Mouse (Mus musculus) brain, adult 2 months (tissue): ENCODE measurements around the gene St3gal3.
A peak's percentile ranks its signal among the peaks of the same experiment; 100 is the strongest.

ENCODE experiments used
- DNase-seq: peaks from one replicate; pipeline ENCODE4 v3.0.0; 2011; ENCODE audit warnings: low read depth, low spot score

Gene St3gal3

DNA sequence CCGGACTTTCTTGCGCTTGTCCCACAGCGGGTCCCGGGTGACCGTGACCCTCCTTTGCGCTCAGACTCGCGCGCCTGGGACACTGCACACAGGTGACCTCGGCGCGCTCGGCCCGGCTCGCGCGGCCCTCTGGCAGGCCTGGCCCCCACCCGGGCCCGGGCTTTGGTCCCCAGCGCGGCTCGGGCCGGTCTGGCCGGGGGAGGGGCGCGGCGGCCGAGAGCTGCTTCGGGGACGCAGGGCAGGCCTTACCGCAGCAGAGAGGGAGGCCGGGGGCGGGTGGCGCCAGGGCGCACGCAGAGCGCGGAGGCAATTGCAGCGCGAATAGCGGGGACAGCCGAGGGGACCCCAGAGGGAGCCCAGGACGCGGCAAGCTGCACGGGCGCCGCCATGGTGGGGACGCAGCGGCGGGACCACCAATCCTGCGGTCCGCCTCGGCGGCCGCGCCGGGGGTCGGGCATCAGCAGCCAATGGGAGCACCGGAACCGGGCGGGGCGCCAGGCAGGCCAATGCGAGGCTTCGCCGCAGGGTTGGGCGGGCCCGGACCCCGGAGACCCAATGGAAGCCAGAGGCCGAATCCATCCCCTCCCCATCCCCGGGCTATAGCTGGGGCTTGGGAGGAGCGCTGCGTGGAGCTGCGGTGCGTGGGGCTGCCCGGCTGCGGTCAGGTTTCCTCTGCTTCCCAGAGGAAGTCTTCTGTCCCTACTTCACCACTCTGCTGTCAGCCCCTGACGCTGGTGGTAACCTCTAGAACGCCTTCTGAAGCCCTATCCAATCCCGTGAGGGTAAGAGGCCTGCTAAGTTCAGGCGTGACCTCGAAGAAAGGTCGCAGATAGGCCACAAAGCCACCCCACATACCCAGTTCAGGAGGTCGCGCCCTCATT lies at the start of gene St3gal3:
Gene St3gal3 (minus strand): TSS at position 430 of the 881 bp plus-strand sequence.
- peak; percentile 99 for DNase-seq

DNA sequence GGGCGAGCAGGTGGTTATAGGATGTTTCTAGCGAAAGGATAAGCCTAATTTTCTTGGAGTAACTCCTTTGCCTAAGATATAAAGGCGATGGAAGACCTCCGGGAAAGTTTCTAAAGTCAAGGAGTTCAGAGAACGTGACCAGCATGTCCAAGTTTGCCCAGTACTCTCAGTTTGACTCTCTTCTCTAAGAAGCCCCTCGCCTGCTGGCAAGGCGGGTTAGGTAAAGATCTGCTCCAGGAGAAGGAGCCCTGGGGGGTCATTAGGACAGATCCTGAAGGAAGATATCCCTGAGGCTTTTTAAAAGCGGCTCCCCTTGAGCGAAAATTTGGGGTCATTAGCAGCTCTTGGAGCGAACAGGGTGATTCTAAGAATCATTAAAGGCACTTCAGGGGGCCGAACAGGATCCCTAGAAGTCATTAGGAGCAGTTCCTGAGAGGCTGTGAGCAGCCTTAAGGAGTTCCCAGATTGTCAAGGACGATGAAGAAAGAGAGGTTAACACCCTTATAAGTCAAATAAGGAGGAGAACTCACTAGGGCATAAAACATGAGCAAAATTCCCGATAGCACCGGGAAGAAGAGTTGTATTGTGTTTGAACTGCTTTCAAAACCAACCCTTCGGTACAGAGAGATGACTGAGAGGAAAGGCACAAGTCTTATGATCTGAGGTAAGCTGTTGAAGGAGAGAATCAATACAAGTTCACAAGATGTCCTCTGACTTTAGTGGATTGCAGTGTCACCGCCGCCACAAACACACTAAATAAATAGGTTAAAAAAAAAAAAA lies 45.8 kb upstream of the St3gal3 start:
- no peak for DNase-seq

DNA sequence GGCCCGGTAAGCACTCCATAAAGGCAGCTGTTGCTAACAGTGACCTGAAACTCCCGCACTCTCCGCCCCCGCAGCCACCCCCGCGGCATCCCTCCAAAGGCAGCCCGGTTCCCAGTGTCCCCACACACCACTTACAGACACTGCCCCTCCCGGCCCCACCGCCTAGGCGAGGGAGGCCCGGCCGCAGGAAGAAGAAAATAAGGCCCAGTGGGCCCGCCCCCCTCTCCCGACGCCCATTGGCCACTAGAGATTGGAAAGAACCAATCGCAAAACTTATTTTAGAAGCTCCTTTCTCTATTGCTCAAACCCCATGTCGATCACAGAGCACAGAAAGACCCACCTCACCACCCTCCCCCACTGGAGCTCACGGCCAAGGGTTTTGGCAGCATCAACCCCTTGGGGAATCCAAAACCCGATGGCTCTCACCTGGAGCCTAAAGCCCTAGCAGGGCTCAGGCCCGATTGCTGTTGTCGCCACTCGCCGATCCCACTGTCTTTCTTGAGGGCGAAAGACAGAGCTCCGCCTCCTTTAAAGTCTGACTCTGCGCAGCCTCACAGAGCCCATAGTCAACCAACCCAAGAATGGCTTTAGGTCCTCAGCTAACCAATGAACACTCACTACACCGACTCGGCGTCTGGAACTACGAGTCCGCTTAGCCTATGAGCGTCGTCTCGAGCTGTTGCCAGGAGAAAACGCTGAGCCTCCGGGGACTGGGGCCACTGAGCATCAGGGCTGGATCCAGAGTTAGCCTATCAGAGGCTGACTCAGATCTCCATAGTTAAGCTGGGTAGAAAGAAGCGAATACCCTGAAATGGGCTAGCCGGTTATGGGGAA lies 45.0 kb upstream of the St3gal3 start, which contains the start of gene Kdm4a:
Gene Kdm4a (minus strand): TSS at position 577 of the 834 bp plus-strand sequence.
- peak; percentile 100 for DNase-seq

DNA sequence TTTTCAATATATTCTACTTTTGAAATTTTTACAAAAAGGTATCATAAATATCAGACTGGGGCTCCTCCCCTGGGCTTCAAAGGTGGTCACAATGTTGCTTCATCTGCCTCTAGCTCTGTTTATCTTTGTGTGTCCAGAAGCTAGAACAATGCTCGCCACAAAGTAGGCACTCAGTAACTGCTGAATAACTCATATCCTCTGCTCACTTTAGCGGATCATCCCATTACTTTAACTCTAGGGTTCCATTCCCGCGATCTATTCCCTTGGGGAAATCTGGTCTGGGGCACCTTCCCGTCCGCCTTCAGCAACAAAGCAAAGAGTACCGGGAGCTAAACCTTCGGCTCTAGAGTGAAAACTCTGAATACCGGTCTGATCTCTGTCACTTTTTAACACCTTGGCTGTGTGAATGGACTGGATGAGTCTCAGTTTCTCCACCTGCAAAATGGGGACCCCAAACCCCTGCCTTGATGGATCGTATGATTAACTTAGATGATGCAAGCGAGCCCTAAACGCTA lies 44.3 kb upstream of the St3gal3 start:
- no peak for DNase-seq

DNA sequence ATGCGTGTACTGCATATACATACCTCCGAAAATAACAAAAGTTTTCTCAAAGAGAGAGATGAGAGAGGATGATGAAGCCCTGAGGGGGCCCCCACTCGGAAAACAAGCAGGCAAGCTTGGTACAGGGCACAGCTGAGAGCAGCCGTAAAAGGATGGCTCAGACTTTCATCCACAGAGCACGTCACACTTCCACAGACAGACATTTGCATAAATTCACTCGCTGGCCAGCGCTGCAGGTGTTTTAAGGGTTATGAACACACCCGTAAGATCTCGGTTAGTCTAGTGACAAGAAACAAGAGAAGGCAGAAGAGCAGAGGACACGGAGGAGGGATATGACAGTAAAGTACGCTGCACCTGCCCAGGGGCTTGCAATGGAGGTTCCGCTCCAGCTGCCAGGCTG lies 37.7 kb upstream of the St3gal3 start:
- no peak for DNase-seq

DNA sequence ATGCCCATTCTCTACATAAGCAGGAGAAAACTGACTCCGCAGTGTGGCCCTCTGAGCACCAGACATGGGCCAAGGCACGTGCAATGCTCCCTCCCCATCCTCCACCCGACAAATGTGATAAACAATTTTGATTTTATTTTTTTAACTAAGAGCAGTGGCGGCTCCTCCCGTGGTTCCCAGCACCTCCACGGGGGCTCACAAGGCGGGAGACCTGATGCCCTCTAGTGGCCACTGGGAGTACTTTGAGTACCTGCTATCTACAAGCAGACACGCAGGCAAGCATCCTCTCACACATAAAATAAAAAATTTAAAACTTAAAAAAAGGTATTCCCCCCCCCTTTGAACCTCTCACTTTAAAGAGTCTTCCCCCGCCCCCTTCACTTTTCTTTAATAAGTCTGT lies 36.3 kb upstream of the St3gal3 start:
- no peak for DNase-seq

DNA sequence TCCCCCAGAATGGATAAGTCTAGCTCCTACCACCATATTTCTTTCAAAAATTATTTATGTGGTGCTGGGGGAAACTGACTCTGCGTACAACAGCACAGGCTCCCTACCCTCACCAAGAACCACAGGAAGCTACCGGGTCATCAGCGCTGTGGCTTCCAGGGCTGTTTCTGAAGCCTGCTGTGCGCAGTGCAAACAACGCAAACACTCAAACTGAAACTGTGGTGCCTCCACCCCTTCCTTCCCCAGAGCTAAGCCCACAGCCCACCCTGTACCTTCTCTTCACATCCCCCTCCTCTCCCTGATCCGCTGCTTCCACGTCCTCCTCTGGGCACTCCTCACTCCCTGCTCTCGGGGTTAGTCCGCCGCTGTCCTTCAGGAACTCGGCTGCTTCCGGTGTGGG lies 27.4 kb upstream of the St3gal3 start:
- no peak for DNase-seq

DNA sequence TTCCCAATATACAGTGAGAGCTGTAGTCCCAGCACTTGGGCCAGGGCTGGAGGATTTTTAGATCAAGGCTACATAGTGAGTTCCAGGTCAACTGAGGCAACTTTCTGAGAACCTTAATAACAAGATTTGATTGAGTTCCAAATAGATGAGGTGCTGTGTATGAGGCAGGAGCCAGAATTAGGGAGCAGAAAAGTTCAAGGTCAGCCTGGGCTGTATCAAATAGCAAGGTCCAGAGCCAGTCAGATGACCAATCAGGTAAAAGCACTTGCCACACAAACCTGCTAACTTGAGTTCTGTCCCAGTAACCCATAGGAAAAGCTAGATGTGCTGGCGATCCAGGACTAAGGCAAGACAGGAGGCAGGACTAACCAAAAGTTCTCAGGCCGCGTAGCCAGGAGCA lies 23.0 kb upstream of the St3gal3 start:
- no peak for DNase-seq

DNA sequence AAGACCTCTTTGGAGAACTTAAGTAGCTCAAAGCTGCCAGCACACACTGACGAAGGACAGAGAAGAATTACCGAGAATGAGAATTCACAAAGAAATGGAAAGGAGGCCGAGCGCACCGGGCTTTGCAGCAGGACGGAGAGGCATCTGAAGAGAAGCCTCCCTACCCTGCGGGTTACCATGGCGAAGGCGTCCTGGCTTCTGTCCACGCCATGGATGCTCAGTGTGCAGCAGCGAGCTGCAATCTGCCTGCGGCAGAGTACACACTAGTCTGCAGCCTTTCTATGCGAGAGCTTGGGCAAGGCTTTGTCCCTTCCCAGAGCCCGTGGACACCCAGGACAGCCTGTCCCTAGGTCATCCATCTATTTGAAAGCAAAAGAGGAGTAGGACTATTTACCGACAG lies 21.8 kb upstream of the St3gal3 start:
- peak; percentile 90 for DNase-seq

DNA sequence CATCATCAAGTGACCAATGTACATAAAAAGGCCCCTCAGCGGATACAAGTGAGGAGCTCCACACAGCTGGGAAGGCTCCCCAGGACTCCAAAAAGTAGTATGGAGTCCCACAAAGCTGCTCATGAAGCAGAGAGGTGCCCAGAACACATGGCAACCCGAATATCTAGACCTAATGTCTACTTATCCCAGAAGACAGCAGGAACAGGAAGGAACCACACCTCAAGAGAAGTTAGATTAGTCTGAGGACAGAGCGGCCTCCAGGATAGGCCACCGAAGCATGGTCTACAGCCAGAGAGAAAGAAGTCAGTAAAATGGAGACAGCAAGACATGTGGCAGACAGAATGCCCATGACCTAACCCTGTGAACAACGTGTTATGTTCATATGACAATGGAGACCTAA lies 20.2 kb upstream of the St3gal3 start:
- no peak for DNase-seq

DNA sequence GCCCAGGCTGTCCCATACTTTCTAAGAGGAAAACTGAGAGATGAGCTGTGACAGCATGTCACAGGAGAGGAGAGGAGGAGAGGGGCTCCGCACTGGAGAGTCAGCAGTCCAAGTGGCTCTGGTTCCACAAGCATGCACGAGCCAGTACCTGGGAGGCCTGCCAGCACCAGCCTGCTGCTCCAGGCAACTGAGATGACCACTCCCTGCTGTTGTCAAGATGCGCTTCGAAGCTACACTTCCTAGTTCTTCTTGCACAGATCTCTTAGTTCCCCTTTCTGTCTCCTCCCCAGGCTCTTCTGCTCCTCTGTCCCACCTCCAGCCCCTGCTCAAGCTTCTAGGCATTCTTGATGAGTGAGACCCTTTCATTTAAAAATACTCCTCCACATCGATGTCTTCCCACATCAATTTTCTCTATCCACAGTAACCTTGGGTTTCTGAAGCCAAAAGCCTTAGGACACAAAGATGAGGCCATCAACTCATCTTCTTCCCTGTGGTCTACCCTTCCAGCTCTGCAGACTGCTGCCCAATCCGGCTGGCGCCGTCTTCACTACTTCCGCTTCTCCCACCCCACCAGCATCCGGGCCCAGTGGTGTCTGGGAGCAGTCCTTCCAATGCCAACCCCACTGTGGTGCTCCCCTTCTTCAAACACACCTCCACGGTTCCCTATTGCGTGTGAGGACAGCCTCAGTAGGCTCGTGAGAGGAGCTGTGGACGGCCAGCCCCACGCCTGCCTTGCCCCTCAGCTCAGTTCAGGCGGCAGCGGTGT lies 17.5 kb upstream of the St3gal3 start:
- peak; percentile 95 for DNase-seq

DNA sequence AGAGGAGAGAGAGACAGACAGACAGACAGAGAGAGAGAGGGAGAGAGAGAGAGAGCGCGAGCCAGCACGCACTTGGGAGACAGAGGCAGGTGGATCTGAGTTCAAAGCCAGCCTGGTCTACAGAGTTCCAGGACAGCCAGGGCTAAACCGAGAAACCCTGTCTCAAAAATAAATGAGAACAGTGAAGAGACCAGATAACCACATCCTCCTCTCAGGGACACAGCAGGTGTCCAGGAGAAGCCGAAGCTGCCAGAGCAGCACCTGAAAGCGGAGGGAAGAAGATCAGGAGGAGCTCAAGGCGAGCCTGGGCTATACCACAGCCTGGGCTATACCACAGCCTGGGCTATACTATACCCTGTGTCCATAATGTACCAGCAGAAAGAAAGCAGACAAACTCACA lies 16.1 kb upstream of the St3gal3 start:
- DNase-seq: no peak

DNA sequence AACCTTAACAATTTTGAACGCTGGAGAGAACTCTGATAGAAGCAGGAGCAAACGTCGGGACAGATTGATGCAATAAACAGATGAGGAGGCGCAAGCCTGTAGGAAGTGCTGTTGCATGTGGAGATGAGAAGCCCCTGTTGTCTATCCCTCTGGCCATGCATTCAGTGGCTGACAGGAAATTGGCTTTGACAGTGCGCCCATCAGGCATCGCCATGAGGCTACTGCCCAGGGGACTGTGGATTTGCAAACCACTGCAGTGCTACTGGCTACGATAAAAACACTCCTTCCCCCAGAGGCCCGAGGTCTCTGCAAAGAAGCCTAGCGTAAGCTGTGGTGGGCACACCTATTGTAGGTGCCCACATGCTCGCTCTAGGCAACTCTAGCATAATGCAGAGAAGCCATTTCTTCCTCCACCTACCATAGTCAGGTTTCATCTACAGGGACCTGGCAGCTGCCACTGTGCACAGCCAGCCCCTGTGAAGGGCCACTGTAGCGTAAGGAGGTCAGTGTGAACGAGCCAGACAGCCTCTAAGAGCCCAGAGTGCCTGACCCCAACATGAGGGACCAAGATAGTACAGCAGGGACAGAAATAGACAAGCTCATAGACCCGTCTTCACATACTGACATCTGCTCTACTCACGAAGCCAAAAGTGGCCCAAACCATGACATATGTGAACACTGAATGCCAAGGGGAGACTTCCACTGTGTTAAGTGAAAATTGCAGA lies 15.4 kb upstream of the St3gal3 start:
- DNase-seq: peak; percentile 96

DNA sequence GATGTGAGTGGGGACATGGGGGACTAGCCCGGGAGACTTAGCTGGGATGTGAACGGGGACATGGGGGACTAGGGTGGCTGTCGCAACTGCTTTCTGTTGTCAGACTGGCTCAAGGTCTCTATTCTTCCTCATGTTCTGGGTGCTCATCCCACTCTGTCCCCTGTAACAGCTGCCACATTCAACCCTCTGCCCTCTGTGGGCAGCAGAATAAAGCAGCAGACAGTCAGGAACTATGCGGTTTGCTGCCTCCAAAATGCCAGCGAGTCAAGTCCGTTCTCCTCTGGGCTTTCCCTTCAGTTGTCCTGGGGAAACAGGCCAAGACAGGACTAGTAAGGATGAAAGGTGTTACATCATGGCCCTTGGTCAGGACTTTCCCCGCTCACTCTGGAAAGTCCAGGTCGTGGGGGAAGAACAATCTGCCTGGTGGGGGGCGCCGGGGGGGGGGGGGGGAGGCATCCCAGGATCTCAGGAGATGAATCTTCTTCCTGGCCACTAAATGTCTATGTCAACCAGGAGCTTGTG lies 14.4 kb upstream of the St3gal3 start:
- no peak for DNase-seq

DNA sequence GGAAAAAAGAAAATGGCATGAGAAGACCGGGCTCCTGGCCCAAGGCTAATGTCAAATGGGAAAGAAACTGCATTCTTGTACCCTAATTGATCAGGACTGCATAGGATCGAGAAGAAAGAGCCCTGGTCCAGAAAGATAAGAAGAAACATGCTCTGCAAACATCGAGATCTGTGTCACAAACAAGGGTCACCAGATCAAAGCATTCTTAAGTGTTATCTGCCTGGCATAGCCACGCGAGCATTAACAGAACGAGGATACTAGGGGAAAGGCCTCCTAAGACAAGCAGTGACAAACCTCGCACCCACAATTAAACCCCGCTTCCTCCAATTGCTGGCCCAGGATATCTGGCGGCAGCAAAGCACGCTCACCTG lies 13.6 kb upstream of the St3gal3 start:
- DNase-seq: no peak

DNA sequence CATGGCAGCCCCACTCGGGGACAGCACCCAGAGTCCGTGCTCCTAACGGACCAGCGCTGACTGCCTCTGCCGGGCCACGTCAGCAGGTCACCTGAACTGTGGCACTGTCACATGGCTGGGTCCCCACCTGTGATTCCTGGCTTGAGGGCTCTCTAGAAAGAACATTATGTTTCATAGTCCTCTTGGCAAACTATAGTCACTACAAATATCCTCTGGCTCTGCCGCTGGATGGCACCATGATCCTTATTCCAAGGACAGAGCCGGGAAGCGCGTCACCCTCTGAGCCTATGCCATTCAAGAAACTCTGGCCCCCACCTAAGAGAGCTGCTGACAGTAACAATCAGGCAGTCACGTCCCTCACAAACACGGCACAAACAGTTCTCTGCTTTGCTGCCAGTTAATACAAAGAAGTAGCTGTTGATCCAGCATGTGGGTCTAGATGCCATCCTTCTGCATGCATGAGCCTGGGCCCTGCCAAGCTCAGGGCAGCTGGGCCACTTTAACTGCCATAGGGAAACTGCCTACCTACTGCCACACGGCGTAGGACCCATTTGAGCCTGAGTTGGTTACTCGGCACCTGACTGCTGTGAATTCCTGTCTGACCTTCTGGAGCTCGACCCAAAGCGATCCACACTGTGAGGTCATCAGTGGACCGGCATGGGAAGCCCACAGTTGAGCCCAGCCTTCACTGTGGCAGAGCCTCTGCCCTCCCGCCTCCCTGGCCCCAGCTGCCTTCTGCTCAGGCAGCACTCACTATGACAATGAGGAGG lies 13.0 kb upstream of the St3gal3 start:
- DNase-seq: peak; percentile 95

DNA sequence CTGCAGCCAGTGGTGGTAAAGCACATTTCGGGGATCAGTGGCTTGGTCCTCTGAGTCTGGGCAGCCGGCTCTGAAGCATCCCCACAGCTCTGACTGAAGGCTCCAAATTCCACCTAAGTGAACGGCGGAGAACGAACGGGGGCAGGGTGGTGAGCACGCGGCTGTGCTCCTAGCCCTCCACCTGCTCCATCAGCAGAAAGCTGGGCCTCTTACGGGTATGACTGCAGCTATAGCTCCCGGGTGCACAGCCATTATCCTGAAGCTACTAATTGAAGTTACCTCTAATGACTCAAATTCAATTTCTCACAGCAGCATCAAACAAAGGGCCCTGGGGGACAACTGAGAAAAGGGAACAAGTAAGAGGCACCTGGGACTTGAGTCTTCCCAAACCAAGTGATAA lies 12.4 kb upstream of the St3gal3 start:
- DNase-seq: no peak

DNA sequence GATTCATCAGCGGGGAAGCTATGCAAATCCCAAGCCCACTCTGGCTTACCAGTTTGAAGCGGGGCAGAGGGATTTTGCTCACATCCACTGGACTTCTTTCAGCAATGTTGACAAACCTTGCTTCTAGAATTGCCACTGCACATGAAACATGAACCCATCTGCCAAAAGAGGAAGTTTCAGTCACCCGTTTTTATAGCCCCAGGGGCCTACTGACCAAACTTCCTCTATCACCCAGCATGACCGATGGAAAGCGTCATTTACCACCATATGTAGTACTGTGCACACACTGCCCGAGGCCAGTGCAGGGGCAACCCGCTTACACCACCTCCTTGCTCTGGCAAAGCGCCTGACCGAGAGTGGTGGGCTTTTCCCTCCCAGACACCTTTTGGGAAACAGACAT lies 9.6 kb upstream of the St3gal3 start:
- no peak for DNase-seq

DNA sequence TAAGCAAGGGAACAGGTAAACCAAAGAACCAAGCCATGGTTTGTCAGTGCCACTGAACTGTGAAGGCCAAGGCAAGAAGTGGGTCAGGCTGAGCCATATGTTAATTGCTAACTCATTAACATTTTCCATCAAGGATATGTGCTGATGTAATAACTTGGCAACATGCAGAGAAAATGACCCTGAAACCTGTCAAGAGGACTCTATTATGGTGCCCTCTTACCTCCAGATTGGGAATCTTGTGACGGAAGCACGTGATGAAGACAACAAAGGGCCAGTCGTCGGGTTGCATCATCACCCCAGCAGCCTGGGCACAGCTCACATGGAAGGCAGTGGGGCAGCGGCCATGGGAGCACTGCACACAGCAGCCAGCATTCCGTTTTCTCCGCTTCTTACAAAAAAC lies 9.0 kb upstream of the St3gal3 start:
- peak; percentile 51 for DNase-seq
